Mouse (Mus musculus): Measurements from ENCODE around the gene Kir3dl1.
"Not testable (repeated sequence)": the region's sequence is repeated elsewhere in the genome, so short reads cannot be mapped to it uniquely, and the experiment has no call there.

Gene Kir3dl1

DNA sequence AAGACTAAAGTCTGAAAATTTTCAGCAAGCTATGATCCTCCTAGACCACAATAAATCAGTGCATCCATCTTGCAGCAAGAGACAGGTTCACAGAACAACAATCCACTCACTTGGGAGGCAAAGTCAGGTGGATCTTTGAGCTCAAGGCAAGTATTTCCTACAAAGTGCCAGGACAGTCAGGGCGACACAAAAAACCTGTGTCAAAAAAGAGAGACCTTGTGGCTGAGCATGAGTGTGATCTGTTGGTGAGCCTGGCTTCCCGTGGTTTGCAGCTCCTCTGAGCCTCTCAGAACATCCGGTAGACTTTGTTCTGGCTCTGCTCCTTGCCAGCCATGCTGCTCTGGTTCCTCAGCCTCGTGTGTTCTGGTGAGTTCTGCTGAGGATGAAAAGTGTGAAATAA lies at the start of gene Kir3dl1:
Gene Kir3dl1, plus strand, starts transcription at position 301 of the 400 bp plus-strand sequence.
- not testable (repeated sequence) for DNase-seq (ENCODE audit: extremely low read depth, low read depth)

DNA sequence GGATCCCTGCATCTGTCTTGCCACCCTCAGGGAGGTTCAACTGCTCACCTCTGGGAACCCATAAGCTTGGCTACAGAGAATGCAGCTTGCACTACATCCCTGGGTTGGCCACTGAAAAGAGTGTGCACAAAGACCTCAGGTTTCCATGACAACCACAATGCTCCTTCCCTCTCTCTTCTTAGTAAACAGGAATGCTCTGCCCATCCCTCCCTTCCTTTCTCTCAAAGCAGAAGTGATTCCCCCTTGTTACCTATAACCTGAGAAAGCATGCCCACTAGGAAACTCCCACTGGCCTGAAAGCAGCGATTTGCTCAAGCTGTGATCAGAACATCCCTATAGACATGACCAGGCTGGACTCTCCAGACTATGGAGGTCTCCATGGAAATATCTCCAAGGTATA lies 26.2 kb downstream of the Kir3dl1 start, which contains the start of gene Kir3dl2:
Gene Kir3dl2, minus strand, starts transcription at position 101 of the 400 bp plus-strand sequence.
- DNase-seq (ENCODE audit: extremely low read depth, low read depth): not testable (repeated sequence)

GRCm38 (mm10) chrX:136569094-136569493 lies 51.3 kb downstream of the Kir3dl1 start:
- DNase-seq (ENCODE audit: extremely low read depth, low read depth): peak; percentile 60

All from MEL-GATA-1-ER (cell line).